Mouse (Mus musculus): ENCODE data around the gene Rhou. TPM values are rescaled to one million over a fixed set of nuclear protein-coding genes. Genes with fewer than 3 reads are reported as not detected.

Gene Rhou
- not detected for total RNA-seq (2023)

DNA sequence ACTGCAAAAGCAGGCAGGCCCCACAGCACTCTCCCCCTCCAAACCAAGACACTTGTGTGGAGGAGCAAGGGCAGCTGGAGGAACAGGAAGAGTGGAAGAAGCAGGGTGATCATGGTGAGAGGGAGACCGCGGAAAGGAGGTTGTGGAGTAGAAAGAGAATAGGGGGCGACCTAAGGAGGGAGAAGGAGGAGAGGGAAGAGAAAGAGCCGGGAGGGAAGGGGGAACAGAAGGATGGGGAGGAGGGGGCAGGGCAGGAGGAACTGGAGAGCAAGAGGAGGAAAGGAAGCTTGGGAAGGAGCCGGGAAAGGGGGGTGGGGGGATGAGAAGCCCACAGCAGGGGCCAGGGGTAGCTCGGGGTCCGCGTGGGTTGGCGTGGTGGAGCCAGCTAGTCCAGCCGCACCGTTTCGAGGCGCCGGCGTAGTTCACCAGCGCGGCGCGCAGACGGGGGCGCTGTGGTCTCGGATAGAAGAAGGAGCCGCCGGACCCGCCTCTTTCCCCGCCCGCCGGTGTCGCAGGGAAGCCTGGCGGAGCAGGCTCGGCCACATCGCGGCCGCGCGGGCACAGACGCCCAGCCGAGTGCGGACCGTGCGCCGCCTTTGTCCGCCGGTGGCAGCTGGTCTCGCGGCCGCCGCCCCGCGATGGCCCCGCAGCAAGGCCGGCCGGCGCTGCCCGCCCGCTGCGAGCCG, at the start of gene Rhou:
Gene Rhou, plus strand, starts transcription at position 622 of the 686 bp plus-strand sequence.

Other genes starting within 250 kb of the Rhou start
- under 1 TPM; 0.58 to 0.86 TPM for gene Mc1r, start 246.8 kb upstream of the Rhou start, total RNA-seq (2023)
- gene Tubb3, start 242.5 kb upstream of the Rhou start, total RNA-seq (2023), result 1 to 10 TPM; 1.2 to 1.5 TPM
- 10 to 100 TPM; 13.8 to 20.9 TPM for gene Def8, start 230.4 kb upstream of the Rhou start, total RNA-seq (2023)
- 10 to 100 TPM; 45.9 to 49.9 TPM for gene Afg3l1, start 176.0 kb upstream of the Rhou start, total RNA-seq (2023)
- gene Dbndd1, start 138.5 kb upstream of the Rhou start, total RNA-seq (2023), result not detected
- 1 to 10 TPM; 2.3 to 4.5 TPM for gene Gas8, start 135.1 kb upstream of the Rhou start, total RNA-seq (2023)
- 1 to 10 TPM; 4.5 to 6.1 TPM for gene Rab4a, start 152.1 kb downstream of the Rhou start, total RNA-seq (2023)
- 10 to 100 TPM; 24.0 to 25.4 TPM for gene Ccsap, start 206.3 kb downstream of the Rhou start, total RNA-seq (2023)
- under 1 TPM in 1 of 2 experiments, not detected in 1; 0.41 TPM for gene Acta1, start 240.8 kb downstream of the Rhou start, total RNA-seq (2023)